Mouse (Mus musculus) heart, adult 2 months (tissue): ENCODE measurements around the gene Serpinb6b. TPM values are rescaled to one million over a fixed set of nuclear protein-coding genes. Genes with fewer than 3 reads are reported as not detected.
A peak's percentile ranks its signal among the peaks of the same experiment; 100 is the strongest.
"Not testable (repeated sequence)": the region's sequence is repeated elsewhere in the genome, so short reads cannot be mapped to it uniquely, and the experiment has no call there.

Source experiments
- DNase-seq, 2 experiments: peaks; one replicate each; pipeline ENCODE4 v3.0.0; 2021
- H3K27ac ChIP-seq: fragments of 200-600 bp; 2 replicates; pipeline ENCODE4 v1.8.1; 2022
- H3K27me3 ChIP-seq: fragments of 200-500 bp; 2 replicates; pipeline ENCODE4 v1.6.1; 2012; ENCODE audit warnings: mild to moderate bottlenecking, low read length, inconsistent platforms, mixed read lengths; ENCODE audit not compliant: control insufficient read depth, insufficient read depth
- H3K36me3 ChIP-seq: fragments of 200-500 bp; 2 replicates; pipeline ENCODE4 v1.6.1; 2012; ENCODE audit warnings: low read length, inconsistent platforms; ENCODE audit not compliant: control insufficient read depth, insufficient read depth
- H3K4me1 ChIP-seq: fragments of 200-500 bp; 2 replicates; pipeline ENCODE4 v1.6.1; 2011; ENCODE audit warnings: low read length; ENCODE audit not compliant: control insufficient read depth, insufficient read depth
- H3K4me3 ChIP-seq: fragments of 200-600 bp; 2 replicates; pipeline ENCODE4 v1.8.1; 2022
- H3K79me2 ChIP-seq: fragments of 200-500 bp; replicated peaks from 2 replicates; pipeline ENCODE4 v1.6.1; 2012; ENCODE audit warnings: mild to moderate bottlenecking, inconsistent platforms, low read length, moderate library complexity, mixed read lengths; ENCODE audit not compliant: control insufficient read depth, insufficient read depth
- H3K9ac ChIP-seq: fragments of 200-500 bp; 2 replicates; pipeline ENCODE4 v1.6.1; 2012; ENCODE audit warnings: low read depth, mild to moderate bottlenecking, control low read depth, inconsistent platforms, low read length, mixed read lengths
- CTCF ChIP-seq: fragments of 200-600 bp; IDR thresholded peaks from 2 replicates; pipeline ENCODE4 v1.8.1; 2022; ENCODE audit warnings: antibody characterized with exemption, mild to moderate bottlenecking, moderate library complexity
- EP300 ChIP-seq: fragments of 200-500 bp; IDR thresholded peaks from 2 replicates; pipeline ENCODE4 v1.6.1; 2011; ENCODE audit warnings: low read depth, low read length, control low read depth; ENCODE audit not compliant: insufficient read depth
- POLR2A ChIP-seq: fragments of 200-500 bp; IDR thresholded peaks from 2 replicates; pipeline ENCODE4 v1.6.1; 2011; ENCODE audit warnings: mild to moderate bottlenecking, low read depth, low read length, control low read depth; ENCODE audit not compliant: insufficient read depth
- WGBS: fragments of 180-500 bp; shearing (Covaris S2); methylation state at CpG from one replicate; pipeline ENCODE4 v1.1.7; 2018; 5-methylcytosine and 5-hydroxymethylcytosine counted together
- intact Hi-C: fragments of 180-260 bp; cut with DNase I; formaldehyde crosslinking; loops from one replicate; pipeline ENCODE4 v1.15.1; 2025
- polyA plus RNA-seq: library from polyadenylated mRNA; depleted of rRNA; stranded (reverse); fragments of >200 nt; gene quantifications from 2 replicates; pipeline ENCODE4 v1.2.3, GENCODE M21; 2012
- total RNA-seq, 2 experiments: library from RNA; stranded (reverse); gene quantifications; 2 replicates each; pipeline ENCODE4 v1.2.3; 2021

The Serpinb6b gene
- total and polyA plus RNA-seq, 3 experiments, result 21.6 to 33.1 (median 26.3) TPM

DNA sequence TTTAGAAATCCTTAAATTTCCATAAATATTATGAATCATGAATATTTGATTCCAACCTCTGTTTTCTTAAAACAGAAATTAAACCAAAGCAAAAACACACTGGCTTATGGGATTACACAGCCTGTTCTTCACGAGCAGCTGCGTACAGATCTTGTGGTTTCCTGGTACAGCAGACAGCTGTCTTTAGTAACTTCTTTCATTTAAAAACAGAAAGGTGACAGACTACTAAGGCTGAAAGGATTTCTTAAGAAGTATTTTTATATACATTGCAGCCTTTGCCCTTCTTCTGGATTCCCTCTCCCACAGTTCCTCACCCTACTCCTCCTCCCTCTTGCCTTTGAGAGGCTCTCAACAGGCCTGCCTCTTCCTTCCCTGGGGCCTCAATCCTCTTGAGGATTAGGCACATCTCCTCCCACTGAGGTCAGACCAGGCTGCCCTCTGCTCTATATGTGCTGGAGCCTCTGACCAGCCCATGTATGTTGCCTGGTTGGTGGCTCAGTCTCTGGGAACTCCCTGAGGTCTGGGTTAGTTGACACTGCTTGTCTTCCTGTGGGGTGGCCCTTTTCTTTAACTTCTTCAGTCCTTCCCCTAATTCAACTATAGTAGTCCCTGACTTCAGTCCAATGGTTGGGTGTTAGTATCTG is 35.8 kb upstream of the Serpinb6b start:
- no peak overlapping the region for H3K9ac ChIP-seq
- no peaks in the 10 kb centered on the region for H3K79me2 ChIP-seq
- DNase-seq, result no peak
- no peak overlapping the region for H3K4me3 ChIP-seq
- intact Hi-C loops, result loop anchor here (10.0 kb wide), 1 partner anchor 164 kb away; no protein-coding TSS in a partner anchor
- H3K36me3 ChIP-seq, result peaks cover 2% of the 10 kb centered on the region
- H3K27me3 ChIP-seq, result no peaks in the 10 kb centered on the region
- H3K4me1 ChIP-seq, result peaks cover 9% of the 10 kb centered on the region
- 77% methylated on average over 2 of the region's 2 CpGs for WGBS
- H3K27ac ChIP-seq, result no peak overlapping the region
- TF ChIP-seq EP300, result no peak
- TF ChIP-seq POLR2A, result no peak
- no peak for TF ChIP-seq CTCF

DNA sequence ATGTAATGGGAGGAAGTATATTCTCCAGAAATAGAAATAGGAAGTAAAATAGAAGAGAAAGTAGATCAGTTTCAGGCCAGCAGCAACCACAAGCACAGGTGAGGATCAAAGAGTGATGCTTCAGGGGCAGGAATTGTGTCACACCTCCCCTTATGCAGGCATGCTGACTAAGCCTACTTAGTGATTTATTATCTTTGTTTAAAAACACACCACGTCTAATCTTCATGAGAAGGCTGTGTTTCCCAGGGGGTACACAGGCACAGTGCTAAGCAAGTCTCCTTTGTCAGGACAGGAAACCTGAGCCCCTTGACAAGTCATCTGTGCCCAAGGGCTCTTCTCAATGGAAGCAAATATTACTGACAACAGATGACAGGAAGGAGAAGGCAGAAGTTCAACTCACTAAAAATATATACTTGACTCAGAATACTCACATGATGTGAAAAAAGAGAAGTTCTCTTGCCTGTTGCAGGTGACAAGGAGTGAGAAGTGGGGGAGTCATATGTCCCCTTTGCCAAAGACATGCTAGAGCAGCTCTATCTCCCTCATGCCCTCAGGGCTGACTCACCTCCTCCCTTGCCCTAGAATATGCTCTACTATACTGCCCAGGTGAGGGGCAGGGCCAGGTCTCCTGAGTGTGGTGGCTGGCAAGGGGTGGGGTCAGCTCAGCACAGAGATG is 30.2 kb upstream of the Serpinb6b start:
- Histone ChIP-seq H3K79me2 (no peaks in the 10 kb centered on the region), H3K4me3 (no peak overlapping the region), H3K27ac (no peak overlapping the region), H3K4me1 (no peaks in the 10 kb centered on the region), H3K9ac (no peak overlapping the region), H3K36me3 (no peaks in the 10 kb centered on the region), H3K27me3 (no peaks in the 10 kb centered on the region)
- DNase-seq, result no peak
- TF ChIP-seq EP300 (no peak), CTCF (no peak), POLR2A (no peak)
- intact Hi-C loops, result no loop called here
- 17% methylated on average over 1 of the region's 1 CpGs for WGBS

- H3K27me3 ChIP-seq, H3K4me1 ChIP-seq, H3K27ac ChIP-seq, H3K4me3 ChIP-seq, DNase-seq, H3K9ac ChIP-seq, H3K79me2 ChIP-seq, intact Hi-C loops, H3K36me3 ChIP-seq: not testable (repeated sequence)
- WGBS, result 58% methylated on average over 4 of the region's 4 CpGs
Observed at GRCm38 (mm10) chr13:32938275-32938674, 26.7 kb upstream of the Serpinb6b start.

GRCm38 (mm10) chr13:32939191-32939590 is 25.8 kb upstream of the Serpinb6b start:
- H3K9ac ChIP-seq, H3K4me1 ChIP-seq, H3K4me3 ChIP-seq, H3K79me2 ChIP-seq, H3K36me3 ChIP-seq, intact Hi-C loops, H3K27me3 ChIP-seq, H3K27ac ChIP-seq, DNase-seq: not testable (repeated sequence)
- WGBS, result 34% methylated on average over 3 of the region's 3 CpGs

DNA sequence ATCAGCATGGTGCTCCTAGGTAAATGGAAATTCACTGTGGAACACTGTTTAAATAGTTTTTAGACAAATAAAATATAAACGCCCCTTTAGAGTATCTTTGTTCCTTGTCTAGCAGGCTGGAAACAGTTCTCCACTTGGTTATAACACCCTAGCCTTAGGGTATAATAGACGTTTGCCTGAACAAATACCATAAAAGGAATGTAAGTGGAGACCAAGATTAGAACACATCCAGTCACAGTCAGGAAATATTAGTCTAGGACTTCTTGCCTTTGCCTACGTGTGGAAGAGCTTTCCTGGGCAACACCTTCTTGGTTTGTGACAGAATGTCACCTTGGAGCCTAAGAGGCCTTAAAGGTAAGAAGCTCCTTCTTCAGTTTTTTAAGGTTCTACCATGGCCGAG is 8.5 kb upstream of the Serpinb6b start:
- intact Hi-C loops, result loop anchor here (5.0 kb wide), 1 partner anchor 34 kb away; no protein-coding TSS in a partner anchor

DNA sequence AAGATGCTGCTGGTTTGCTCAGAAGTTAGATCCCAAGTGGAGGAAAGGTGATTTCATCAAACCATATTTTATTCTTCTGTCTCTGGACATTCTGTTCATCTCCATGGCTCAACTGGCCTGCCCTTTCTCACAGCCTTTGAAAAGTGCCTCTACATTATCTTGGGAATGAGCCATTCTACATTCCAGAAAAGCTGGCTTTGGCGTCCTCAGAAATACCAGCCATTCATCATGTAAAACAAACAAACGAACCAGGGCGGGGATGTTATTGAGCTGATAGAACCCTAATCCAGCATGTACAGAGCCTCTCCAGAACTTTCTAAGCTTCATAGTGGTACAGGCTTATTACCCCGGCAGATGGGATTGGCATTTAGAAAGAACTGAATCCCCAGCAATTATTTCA is 7.1 kb upstream of the Serpinb6b start:
- H3K27ac ChIP-seq, result peak overlapping the region; percentile 73
- DNase-seq, result no peak
- H3K4me1 ChIP-seq, result peaks cover under 1% of the 10 kb centered on the region
- 34% methylated on average over 4 of the region's 4 CpGs for WGBS
- TF ChIP-seq CTCF (no peak), POLR2A (no peak), EP300 (no peak)
- H3K4me3 ChIP-seq, result no peak overlapping the region
- H3K9ac ChIP-seq, result no peak overlapping the region
- intact Hi-C loops, result loop anchor here (5.0 kb wide), 1 partner anchor 36 kb away; no protein-coding TSS in a partner anchor
- peaks cover 5% of the 10 kb centered on the region for H3K36me3 ChIP-seq
- no peaks in the 10 kb centered on the region; the same call in 1 of the 2 replicates for H3K79me2 ChIP-seq
- no peaks in the 10 kb centered on the region for H3K27me3 ChIP-seq

More for the DNA sequence above, 8.5 kb upstream of the Serpinb6b start:
- Histone ChIP-seq H3K27ac (no peak overlapping the region; the same call in 1 of the 2 replicates), H3K4me3 (no peak overlapping the region), H3K9ac (no peak overlapping the region), H3K27me3 (no peaks in the 10 kb centered on the region), H3K4me1 (no peaks in the 10 kb centered on the region; the same call in none of the 2 replicates), H3K36me3 (peaks cover 5% of the 10 kb centered on the region), H3K79me2 (no peaks in the 10 kb centered on the region)
- 55% methylated on average over 4 of the region's 4 CpGs for WGBS
- no peak for DNase-seq
- no peak for TF ChIP-seq POLR2A
- no peak for TF ChIP-seq EP300
- TF ChIP-seq CTCF, result no peak
